Mouse (Mus musculus): Measurements from ENCODE around the gene Gm960. TPM values are rescaled to one million over a fixed set of nuclear protein-coding genes. Genes with fewer than 3 reads are reported as not detected.

Gene Gm960
- polyA plus RNA-seq, 2 experiments = 0.20 TPM; not detected in 1

GRCm38 (mm10) chr19:4624006-4624405, 74.5 kb downstream of the Gm960 start:
- no peak overlapping the region for H3K4me2 ChIP-seq (ENCODE audit: low read depth)
- TF ChIP-seq EP300 (IDR thresholded peaks at IDR 0.05; ENCODE audit: low read depth) = no peak
- no peak for TF ChIP-seq CTCF (IDR thresholded peaks at IDR 0.05; ENCODE audit: low read depth)
- no peak for DNase-seq (ENCODE audit: low read depth in 3 of 3, low spot score in 3 of 3)

GRCm38 (mm10) chr19:4623419-4623818, 75.0 kb downstream of the Gm960 start:
- ATAC-seq (ENCODE audit: insufficient read depth) (no peak), DNase-seq (ENCODE audit: low read depth in 3 of 3, low spot score in 3 of 3) (no peak)
- no peak for TF ChIP-seq CTCF (IDR thresholded peaks at IDR 0.05; ENCODE audit: low read depth)
- no peak for TF ChIP-seq EP300 (IDR thresholded peaks at IDR 0.05; ENCODE audit: low read depth)
- Histone ChIP-seq H3K9ac (replicated peaks) (no peak overlapping the region), H3K36me3 (replicated peaks; ENCODE audit: control insufficient read depth, insufficient read depth, low read depth) (no peaks in the 10 kb centered on the region; the same call in none of the 2 replicates), H3K4me1 (replicated peaks; ENCODE audit: control insufficient read depth in 2 of 2, insufficient read depth in 2 of 2, low read length in 1 of 2) (peaks cover 5 to 17% of the 10 kb centered on the region in 2 experiments; a peak in 3 of 4 replicates), H3K27me3 (ENCODE audit: control insufficient read depth, insufficient read depth, low read length) (no peaks in the 10 kb centered on the region), H3K9me3 (ENCODE audit: control insufficient read depth, low read length) (no peaks in the 10 kb centered on the region), H3K4me3 (ENCODE audit: insufficient read depth in 1 of 2, low read depth in 2 of 2, low read length in 2 of 2) (no peak overlapping the region), H3K27ac (no peak overlapping the region), H3K4me2 (ENCODE audit: low read depth) (no peak overlapping the region)
- WGBS (ENCODE audit: insufficient replicate concordance) = 86% methylated on average over 9 of the region's 9 CpGs

More at GRCm38 (mm10) chr19:4624006-4624405, 74.5 kb downstream of the Gm960 start:
- no peak overlapping the region for H3K4me3 ChIP-seq (ENCODE audit: insufficient read depth in 1 of 2, low read depth in 2 of 2, low read length in 2 of 2)
- ATAC-seq (ENCODE audit: insufficient read depth) = no peak
- WGBS (ENCODE audit: insufficient replicate concordance) = 87% methylated on average over 12 of the region's 12 CpGs
- H3K27ac ChIP-seq = no peak overlapping the region
- no peaks in the 10 kb centered on the region; the same call in none of the 2 replicates for H3K36me3 ChIP-seq (replicated peaks; ENCODE audit: control insufficient read depth, insufficient read depth, low read depth)
- no peak overlapping the region for H3K9ac ChIP-seq (replicated peaks)
- H3K9me3 ChIP-seq (ENCODE audit: control insufficient read depth, low read length) = no peaks in the 10 kb centered on the region
- peaks cover 5 to 17% of the 10 kb centered on the region in 2 experiments; a peak in 3 of 4 replicates for H3K4me1 ChIP-seq (replicated peaks; ENCODE audit: control insufficient read depth in 2 of 2, insufficient read depth in 2 of 2, low read length in 1 of 2)
- H3K27me3 ChIP-seq (ENCODE audit: control insufficient read depth, insufficient read depth, low read length) = no peaks in the 10 kb centered on the region

DNA sequence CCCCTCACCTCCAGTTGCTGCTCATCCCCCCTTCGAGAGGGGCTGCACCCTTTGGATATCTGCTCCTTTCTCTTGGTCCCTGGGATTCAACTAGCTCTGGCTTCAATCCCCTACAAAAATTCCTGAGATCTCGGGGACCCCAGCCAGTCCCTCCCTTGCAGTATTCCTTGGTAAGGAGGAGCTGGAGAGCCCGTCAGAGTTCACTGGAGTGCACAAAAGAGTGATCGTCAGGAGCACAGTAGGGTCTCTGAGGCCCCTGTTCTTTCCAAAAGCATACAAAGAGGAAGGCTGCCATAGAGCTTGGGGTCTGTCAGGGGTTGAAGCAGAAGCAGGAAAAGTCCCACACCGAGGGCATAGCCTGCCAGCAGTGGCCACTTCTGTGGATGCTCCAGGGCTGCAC, 75.7 kb downstream of the Gm960 start:
- no peaks in the 10 kb centered on the region; the same call in none of the 2 replicates for H3K36me3 ChIP-seq (replicated peaks; ENCODE audit: control insufficient read depth, insufficient read depth, low read depth)
- no peak for TF ChIP-seq CTCF (IDR thresholded peaks at IDR 0.05; ENCODE audit: low read depth)
- no peak for TF ChIP-seq EP300 (IDR thresholded peaks at IDR 0.05; ENCODE audit: low read depth)
- no peak overlapping the region for H3K4me2 ChIP-seq (ENCODE audit: low read depth)

DNA sequence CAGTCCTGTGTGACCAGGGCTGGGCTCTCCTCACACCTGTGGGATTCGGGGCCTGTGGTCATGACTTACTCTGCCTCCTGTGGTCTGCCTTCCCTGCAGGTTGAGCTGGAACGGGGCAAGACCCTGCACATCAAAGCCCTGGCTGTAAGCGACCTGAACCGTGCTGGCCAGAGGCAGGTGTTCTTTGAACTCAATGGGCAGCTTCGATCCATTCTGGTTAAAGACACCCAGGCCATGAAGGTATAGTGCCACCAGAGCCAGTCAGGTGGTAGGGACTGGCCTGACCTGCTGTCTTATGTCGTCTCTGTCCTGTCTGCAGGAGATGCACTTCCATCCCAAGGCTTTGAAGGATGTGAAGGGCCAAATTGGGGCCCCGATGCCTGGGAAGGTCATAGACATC, 77.7 kb downstream of the Gm960 start:
- DNase-seq (ENCODE audit: low read depth in 3 of 3, low spot score in 3 of 3) = no peak
- H3K27ac ChIP-seq = no peak overlapping the region
- no peaks in the 10 kb centered on the region for H3K9me3 ChIP-seq (ENCODE audit: control insufficient read depth, low read length)
- H3K36me3 ChIP-seq (replicated peaks; ENCODE audit: control insufficient read depth, insufficient read depth, low read depth) = no peaks in the 10 kb centered on the region; the same call in none of the 2 replicates
- no peaks in the 10 kb centered on the region for H3K27me3 ChIP-seq (ENCODE audit: control insufficient read depth, insufficient read depth, low read length)
- no peak overlapping the region for H3K4me2 ChIP-seq (ENCODE audit: low read depth)
- H3K4me3 ChIP-seq (ENCODE audit: insufficient read depth in 1 of 2, low read depth in 2 of 2, low read length in 2 of 2) = no peak overlapping the region
- no peak for TF ChIP-seq CTCF (IDR thresholded peaks at IDR 0.05; ENCODE audit: low read depth)
- no peak for TF ChIP-seq EP300 (IDR thresholded peaks at IDR 0.05; ENCODE audit: low read depth)
- 82% methylated on average over 7 of the region's 7 CpGs for WGBS (ENCODE audit: insufficient replicate concordance)
- H3K9ac ChIP-seq (replicated peaks) = no peak overlapping the region
- no peak for ATAC-seq (ENCODE audit: insufficient read depth)
- H3K4me1 ChIP-seq (replicated peaks; ENCODE audit: control insufficient read depth in 2 of 2, insufficient read depth in 2 of 2, low read length in 1 of 2) = peaks cover 4 to 15% of the 10 kb centered on the region in 2 experiments; a peak in 3 of 4 replicates

More for the DNA sequence above, 75.7 kb downstream of the Gm960 start:
- H3K4me3 ChIP-seq (ENCODE audit: insufficient read depth in 1 of 2, low read depth in 2 of 2, low read length in 2 of 2) = no peak overlapping the region
- no peak for DNase-seq (ENCODE audit: low read depth in 3 of 3, low spot score in 3 of 3)
- H3K27ac ChIP-seq = no peak overlapping the region
- H3K9ac ChIP-seq (replicated peaks) = no peak overlapping the region
- WGBS (ENCODE audit: insufficient replicate concordance) = 75% methylated on average over 5 of the region's 5 CpGs
- no peaks in the 10 kb centered on the region for H3K9me3 ChIP-seq (ENCODE audit: control insufficient read depth, low read length)
- H3K4me1 ChIP-seq (replicated peaks; ENCODE audit: control insufficient read depth in 2 of 2, insufficient read depth in 2 of 2, low read length in 1 of 2) = peaks cover 5 to 14% of the 10 kb centered on the region in 2 experiments; a peak in 3 of 4 replicates
- no peak for ATAC-seq (ENCODE audit: insufficient read depth)
- no peaks in the 10 kb centered on the region for H3K27me3 ChIP-seq (ENCODE audit: control insufficient read depth, insufficient read depth, low read length)

GRCm38 (mm10) chr19:4619461-4619860, 79.0 kb downstream of the Gm960 start:
- no peak overlapping the region for H3K27ac ChIP-seq
- H3K36me3 ChIP-seq (replicated peaks; ENCODE audit: control insufficient read depth, insufficient read depth, low read depth) = no peaks in the 10 kb centered on the region; the same call in none of the 2 replicates
- peaks cover 5% of the 10 kb centered on the region for H3K27me3 ChIP-seq (ENCODE audit: control insufficient read depth, insufficient read depth, low read length)
- peaks cover 4 to 10% of the 10 kb centered on the region in 2 experiments; a peak in 3 of 4 replicates for H3K4me1 ChIP-seq (replicated peaks; ENCODE audit: control insufficient read depth in 2 of 2, insufficient read depth in 2 of 2, low read length in 1 of 2)
- H3K9ac ChIP-seq (replicated peaks) = no peak overlapping the region
- no peak overlapping the region for H3K4me3 ChIP-seq (ENCODE audit: insufficient read depth in 1 of 2, low read depth in 2 of 2, low read length in 2 of 2)
- H3K9me3 ChIP-seq (ENCODE audit: control insufficient read depth, low read length) = no peaks in the 10 kb centered on the region
- 83% methylated on average over 10 of the region's 10 CpGs for WGBS (ENCODE audit: insufficient replicate concordance)
- DNase-seq (ENCODE audit: low read depth in 3 of 3, low spot score in 3 of 3) = no peak
- ATAC-seq (ENCODE audit: insufficient read depth) = no peak
- TF ChIP-seq CTCF (IDR thresholded peaks at IDR 0.05; ENCODE audit: low read depth) = no peak
- TF ChIP-seq EP300 (IDR thresholded peaks at IDR 0.05; ENCODE audit: low read depth) = no peak
- no peak overlapping the region for H3K4me2 ChIP-seq (ENCODE audit: low read depth)

Data from liver, embryonic 14.5 days (tissue).